ENCODE assay signal across 23 mouse cellular contexts in genomic region chr7:139145891-139146290, GRCm38 (mm10).
DNase-seq lines count a peak whose midpoint lies in the region; ATAC-seq lines count a peak whose summit lies in the region.
"Had no signal": no experiment of that assay in that cellular context is flagged by ENCODE, and none has a peak within 500 bp of the region (broad histone marks: within the 10 kb centered on the region; RNA-seq: fewer than 3 reads in every experiment).

No protein-coding gene starts in this region.

- H3K36me3 ChIP-seq in forebrain, embryonic 10.5 days (replicated peaks), result no peaks in the 10 kb centered on the region
- no peaks in the 10 kb centered on the region for H3K36me3 ChIP-seq in forebrain, embryonic 14.5 days (ENCODE audit: control insufficient read depth, insufficient read depth, low read length)
- no peaks in the 10 kb centered on the region for H3K36me3 ChIP-seq in kidney, embryonic 16.5 days (ENCODE audit: insufficient read depth, low read length)
- H3K36me3 ChIP-seq: embryonic facial prominence, embryonic 13.5 days; heart, embryonic 13.5 days; hindbrain, embryonic 15.5 days; midbrain, embryonic 13.5 days; stomach, embryonic 15.5 days had no signal

- DNase-seq in forebrain, embryonic 10.5 days (ENCODE audit: extremely low spot score, low spot score), result no peak
- no peak for DNase-seq in forebrain, embryonic 14.5 days (ENCODE audit: low spot score)
- peak; percentile 51 for DNase-seq in layer of hippocampus, adult 11-12 months (ENCODE audit: low spot score)
- no peak for DNase-seq in layer of hippocampus, adult 8-10 months (ENCODE audit: low spot score in 2 of 2)
- DNase-seq in Muller cell, postnatal 12 days (ENCODE audit: inconsistent ontology term), result peak; percentile 41
- DNase-seq in spleen, postnatal 4 days (ENCODE audit: low spot score in 2 of 2), result no peak
- DNase-seq: B cell, adult 2 months; cerebellum, adult 11-12 months; cerebellum, postnatal 36 days; gastrocnemius, postnatal 25 days; kidney, postnatal 14 days; liver; lung, adult 18-20 months; lung, postnatal 4 days; spleen, adult 18-20 months had no signal

- no peak overlapping the region for H3K4me3 ChIP-seq in forebrain, embryonic 10.5 days
- H3K4me3 ChIP-seq in forebrain, embryonic 14.5 days (ENCODE audit: low read depth, low read length), result no peak overlapping the region
- no peak overlapping the region for H3K4me3 ChIP-seq in kidney, embryonic 16.5 days (ENCODE audit: low read length)
- H3K4me3 ChIP-seq: embryonic facial prominence, embryonic 13.5 days; heart, embryonic 13.5 days; hindbrain, embryonic 15.5 days; midbrain, embryonic 13.5 days; stomach, embryonic 15.5 days had no signal

- no peaks in the 10 kb centered on the region for H3K9me3 ChIP-seq in forebrain, embryonic 10.5 days
- H3K9me3 ChIP-seq in forebrain, embryonic 14.5 days (replicated peaks; ENCODE audit: control insufficient read depth, low read length), result no peaks in the 10 kb centered on the region
- no peaks in the 10 kb centered on the region for H3K9me3 ChIP-seq in kidney, embryonic 16.5 days (ENCODE audit: low read length)
- H3K9me3 ChIP-seq: embryonic facial prominence, embryonic 13.5 days; heart, embryonic 13.5 days; hindbrain, embryonic 15.5 days; midbrain, embryonic 13.5 days; stomach, embryonic 15.5 days had no signal

- no peak overlapping the region for H3K9ac ChIP-seq in forebrain, embryonic 14.5 days (ENCODE audit: low read length)
- H3K9ac ChIP-seq in kidney, embryonic 16.5 days (replicated peaks; ENCODE audit: low read length), result no peak overlapping the region
- H3K9ac ChIP-seq: embryonic facial prominence, embryonic 13.5 days; heart, embryonic 13.5 days; hindbrain, embryonic 15.5 days; midbrain, embryonic 13.5 days; stomach, embryonic 15.5 days had no signal

- H3K27me3 ChIP-seq in forebrain, embryonic 10.5 days (ENCODE audit: poor library complexity, severe bottlenecking), result peaks cover 85% of the 10 kb centered on the region
- no peaks in the 10 kb centered on the region for H3K27me3 ChIP-seq in forebrain, embryonic 14.5 days (replicated peaks; ENCODE audit: control insufficient read depth, insufficient read depth, low read length)
- H3K27me3 ChIP-seq in kidney, embryonic 16.5 days (ENCODE audit: insufficient read depth, low read length), result no peaks in the 10 kb centered on the region
- H3K27me3 ChIP-seq: embryonic facial prominence, embryonic 13.5 days; hindbrain, embryonic 15.5 days; stomach, embryonic 15.5 days had no signal

- ATAC-seq in forebrain, embryonic 14.5 days, result no peak
- ATAC-seq in megakaryocyte, adult 5-6 weeks (ENCODE audit: poor library complexity, severe bottlenecking), result 0 out of 2 replicates have a peak, but pooled peaks have one; percentile 13
- no peak for ATAC-seq in kidney, embryonic 16.5 days (ENCODE audit: low FRiP score, low TSS enrichment)
- ATAC-seq: intestine, postnatal 0 days; midbrain, embryonic 13.5 days had no signal

- WGBS in forebrain, embryonic 10.5 days, result 45% methylated on average over 7 of the region's 7 CpGs
- WGBS in forebrain, embryonic 14.5 days, result 44% methylated on average over 7 of the region's 7 CpGs
- WGBS in kidney, embryonic 16.5 days, result 64% methylated on average over 7 of the region's 7 CpGs

- peak overlapping the region; percentile 21; the same call in 1 of the 2 replicates for H3K27ac ChIP-seq in forebrain, embryonic 10.5 days
- H3K27ac ChIP-seq in forebrain, embryonic 14.5 days (ENCODE audit: low read depth, low read length), result no peak overlapping the region
- H3K27ac ChIP-seq in kidney, embryonic 16.5 days (ENCODE audit: low read length), result no peak overlapping the region
- H3K27ac ChIP-seq: embryonic facial prominence, embryonic 13.5 days; heart, embryonic 13.5 days; hindbrain, embryonic 15.5 days; midbrain, embryonic 13.5 days; stomach, embryonic 15.5 days had no signal

- H3K4me1 ChIP-seq in forebrain, embryonic 10.5 days, result peaks cover 49% of the 10 kb centered on the region
- H3K4me1 ChIP-seq in forebrain, embryonic 14.5 days (ENCODE audit: control insufficient read depth, insufficient read depth, low read length), result peaks cover 13% of the 10 kb centered on the region
- H3K4me1 ChIP-seq in kidney, embryonic 16.5 days (ENCODE audit: insufficient read depth, low read length), result peaks cover 2% of the 10 kb centered on the region; the same call in 1 of the 2 replicates

- no peak overlapping the region for H3K4me2 ChIP-seq in forebrain, embryonic 14.5 days (ENCODE audit: low read length)
- H3K4me2 ChIP-seq in kidney, embryonic 16.5 days (replicated peaks; ENCODE audit: low read depth, low read length), result no peak overlapping the region
- H3K4me2 ChIP-seq: embryonic facial prominence, embryonic 13.5 days; heart, embryonic 13.5 days; hindbrain, embryonic 15.5 days; midbrain, embryonic 13.5 days; stomach, embryonic 15.5 days had no signal

Comparison
In these comparisons a context has a peak if more than half of its experiments do, and no peak if none do; other contexts are left out.
1. DNase-seq: peak in layer of hippocampus, adult 11-12 months (single experiment) and Muller cell, postnatal 12 days (single experiment); none in forebrain, embryonic 10.5 days (single experiment), forebrain, embryonic 14.5 days (single experiment), layer of hippocampus, adult 8-10 months (0 of 2) and spleen, postnatal 4 days (0 of 2).